Mouse (Mus musculus) gastrocnemius, adult 2 months (tissue): ENCODE measurements around the gene Spats2l. TPM values are rescaled to one million over a fixed set of nuclear protein-coding genes. Genes with fewer than 3 reads are reported as not detected.
A peak's percentile ranks its signal among the peaks of the same experiment; 100 is the strongest.

Source experiments
- DNase-seq: peaks from one replicate; pipeline ENCODE4 v3.0.0; 2022
- H3K27ac ChIP-seq: fragments of 200-600 bp; 2 replicates; pipeline ENCODE4 v1.8.1; 2022; ENCODE audit warnings: mild to moderate bottlenecking
- H3K4me3 ChIP-seq: fragments of 200-600 bp; 2 replicates; pipeline ENCODE4 v1.8.1; 2022; ENCODE audit warnings: mild to moderate bottlenecking, moderate library complexity
- CTCF ChIP-seq: fragments of 200-600 bp; IDR thresholded peaks from 2 replicates; pipeline ENCODE4 v1.8.1; 2022; ENCODE audit warnings: antibody characterized with exemption, mild to moderate bottlenecking, moderate library complexity
- intact Hi-C: fragments of 180-260 bp; cut with DNase I; formaldehyde crosslinking; loops from one replicate; pipeline ENCODE4 v1.15.1; 2025
- total RNA-seq, 2 experiments: library from RNA; stranded (reverse); gene quantifications; 2 replicates each; pipeline ENCODE4 v1.2.3; 2021

Gene Spats2l
- total RNA-seq, 2 experiments from 2014 or later, result 2.0 to 4.8 TPM

DNA sequence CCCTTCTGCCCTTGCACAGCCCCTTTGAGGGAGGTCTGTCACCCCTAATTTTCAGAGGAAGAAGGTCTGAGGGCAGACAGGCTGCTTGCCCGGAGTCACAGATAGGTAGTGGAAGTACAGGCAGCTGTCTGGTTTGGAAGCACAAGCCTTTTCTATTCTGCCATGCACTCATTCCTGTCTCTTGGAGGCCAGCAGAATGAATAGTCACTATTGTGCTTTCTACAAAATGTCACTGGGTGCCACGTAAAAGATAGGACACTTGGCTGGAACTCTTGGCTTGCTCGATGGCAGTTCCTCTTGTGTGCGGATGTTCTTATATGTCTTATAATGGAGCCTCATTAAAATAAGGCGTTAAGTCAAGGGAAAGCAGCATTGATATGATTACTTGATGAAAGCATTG, 15.9 kb downstream of the Spats2l start:
- intact Hi-C loops, result no loop called here
- TF ChIP-seq CTCF, result no peak
- no peak for DNase-seq
- no peak overlapping the region for H3K4me3 ChIP-seq
- H3K27ac ChIP-seq, result no peak overlapping the region

DNA sequence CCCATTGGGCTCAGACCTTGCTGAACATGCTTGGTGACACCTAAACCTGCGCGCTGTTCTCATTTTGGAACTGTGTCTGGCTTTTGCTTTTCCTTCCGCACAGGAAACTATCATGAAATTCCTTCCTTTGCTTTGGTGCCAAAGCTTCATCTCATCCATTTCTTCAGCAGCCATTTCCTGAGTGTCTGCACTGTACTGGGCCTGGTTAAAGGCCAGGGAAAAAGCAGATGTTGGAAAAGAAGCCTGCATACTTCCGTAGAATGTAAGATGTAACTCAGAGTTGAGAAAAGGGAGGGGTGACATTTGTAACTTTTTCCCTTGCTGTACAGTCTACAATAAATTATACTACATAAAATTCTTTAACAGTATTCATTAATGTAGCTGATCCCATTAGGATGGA, 18.2 kb downstream of the Spats2l start:
- peak overlapping the region; percentile 10; the same call in 1 of the 2 replicates for H3K27ac ChIP-seq
- no peak for TF ChIP-seq CTCF
- DNase-seq, result no peak
- no peak overlapping the region for H3K4me3 ChIP-seq
- intact Hi-C loops, result no loop called here

DNA sequence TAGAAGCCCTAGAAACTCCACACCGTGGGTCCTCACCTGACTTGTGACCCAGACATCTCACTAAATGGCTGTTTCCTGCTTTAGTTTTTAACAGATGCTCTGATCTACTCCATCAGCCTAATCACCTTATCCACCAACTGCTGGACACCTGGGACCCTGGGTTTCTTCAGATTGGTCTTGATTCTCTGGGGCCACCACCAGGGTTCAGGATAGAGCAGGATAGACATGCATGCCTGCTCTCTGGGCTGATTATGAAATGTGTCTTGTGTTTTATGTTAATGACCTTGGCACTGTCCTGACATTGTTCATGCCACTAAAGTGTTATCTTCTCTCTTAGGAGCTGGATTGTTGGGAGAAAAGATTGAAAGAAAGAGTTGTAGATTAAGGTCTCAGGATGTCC, 21.9 kb downstream of the Spats2l start:
- DNase-seq, result no peak
- no peak overlapping the region for H3K4me3 ChIP-seq
- intact Hi-C loops, result no loop called here
- no peak for TF ChIP-seq CTCF
- H3K27ac ChIP-seq, result no peak overlapping the region

DNA sequence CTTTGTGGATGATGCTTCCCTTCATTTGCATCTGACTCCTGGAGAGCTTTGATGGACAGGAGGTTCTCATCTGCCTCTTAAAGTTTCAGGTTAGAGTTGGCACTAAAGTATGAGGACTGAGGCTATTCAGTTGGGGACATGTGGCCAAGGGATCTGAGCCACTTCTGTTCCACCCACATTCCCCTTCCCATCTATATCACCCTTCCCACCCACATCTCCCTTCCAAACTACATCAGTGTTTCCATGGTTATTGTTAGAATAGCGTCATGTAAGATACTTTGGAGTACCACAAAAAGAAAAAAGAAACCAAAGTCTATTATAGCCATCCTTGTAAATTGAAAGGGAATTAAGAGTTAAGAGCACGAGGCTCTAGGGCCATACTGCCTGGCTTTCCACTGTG, 25.4 kb downstream of the Spats2l start:
- no peak overlapping the region for H3K27ac ChIP-seq
- DNase-seq, result no peak
- TF ChIP-seq CTCF, result no peak
- intact Hi-C loops, result no loop called here
- no peak overlapping the region for H3K4me3 ChIP-seq

DNA sequence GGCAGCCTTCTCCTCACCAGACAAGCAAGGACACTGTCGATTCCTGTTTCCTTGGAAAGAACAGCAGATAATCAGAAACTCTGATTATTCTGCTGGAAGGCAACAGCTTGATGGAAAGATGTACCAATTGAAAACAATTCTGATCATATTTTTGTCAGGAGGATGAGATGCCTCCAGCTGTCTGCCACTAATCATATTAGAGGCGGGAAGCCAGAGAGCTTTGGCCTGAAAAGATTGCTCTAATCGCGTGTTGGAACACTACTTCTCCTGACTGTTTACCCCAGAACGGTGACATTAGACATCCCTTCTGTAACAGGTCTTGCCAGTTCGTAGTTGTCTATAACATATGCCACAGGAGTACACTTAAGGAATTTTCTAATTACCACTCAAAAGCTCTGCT, 26.9 kb downstream of the Spats2l start:
- DNase-seq, result no peak
- no peak overlapping the region for H3K27ac ChIP-seq
- TF ChIP-seq CTCF, result no peak
- intact Hi-C loops, result no loop called here
- no peak overlapping the region for H3K4me3 ChIP-seq

DNA sequence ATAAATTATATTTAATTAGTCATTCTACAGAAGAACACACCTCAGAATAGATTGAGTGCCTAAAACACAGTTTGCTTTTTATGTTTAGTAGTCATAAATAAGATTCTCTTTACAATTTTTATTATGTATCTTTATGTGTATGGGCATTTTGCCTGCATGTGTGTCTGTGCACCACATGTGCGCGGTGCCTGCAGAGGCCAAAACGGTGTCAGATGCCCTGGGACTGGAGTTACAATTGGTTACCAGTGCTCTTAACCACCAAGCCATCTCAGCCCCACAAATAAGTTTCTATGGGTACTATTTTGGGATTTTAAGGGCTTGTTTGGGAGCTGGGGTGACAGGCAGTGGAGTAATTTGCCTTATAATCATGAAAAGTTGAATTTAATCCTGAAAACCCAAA, 32.2 kb downstream of the Spats2l start:
- no peak for TF ChIP-seq CTCF
- DNase-seq, result no peak
- intact Hi-C loops, result no loop called here
- Histone ChIP-seq H3K4me3 (no peak overlapping the region), H3K27ac (no peak overlapping the region)

DNA sequence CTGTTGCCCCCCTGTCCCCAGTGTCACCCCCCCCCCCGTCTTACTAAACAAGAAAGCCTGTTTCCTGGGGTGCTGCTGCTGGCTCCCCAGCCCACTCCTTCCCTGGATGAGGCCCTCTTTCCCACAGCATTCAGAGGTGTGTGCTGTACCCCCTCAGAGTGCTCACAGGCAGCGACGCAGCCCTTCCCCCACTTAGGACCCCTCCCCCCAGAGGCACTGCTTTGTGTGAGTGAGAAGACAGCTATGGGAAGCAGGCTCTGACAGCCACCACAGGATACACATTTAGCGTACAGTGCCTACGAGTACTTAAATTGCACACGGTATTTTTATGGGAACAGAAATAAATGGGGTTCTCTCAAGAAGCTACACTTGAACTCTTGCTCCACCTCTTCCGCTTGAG, 33.9 kb downstream of the Spats2l start:
- no peak for DNase-seq
- TF ChIP-seq CTCF, result no peak
- Histone ChIP-seq H3K4me3 (no peak overlapping the region), H3K27ac (no peak overlapping the region)
- intact Hi-C loops, result no loop called here

DNA sequence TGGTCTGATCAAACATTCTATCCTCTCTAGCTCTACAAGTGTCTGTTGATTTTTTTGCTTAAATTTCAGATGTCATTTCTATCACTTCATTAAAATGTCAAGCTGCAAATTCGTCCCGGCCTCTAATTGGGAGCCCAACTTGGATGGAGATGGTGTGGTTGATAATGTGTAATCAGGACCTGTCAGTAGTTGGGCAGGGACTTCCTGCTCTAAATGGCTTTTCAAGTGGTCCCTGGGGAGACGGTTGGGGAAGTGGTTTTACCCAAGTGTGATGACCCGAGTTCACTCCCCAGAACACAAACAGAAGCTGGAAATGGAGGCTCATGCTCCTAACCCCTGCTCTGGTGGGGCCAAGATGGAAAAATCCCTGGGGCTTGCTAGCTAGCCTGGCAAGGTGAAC, 36.3 kb downstream of the Spats2l start:
- no peak for DNase-seq
- H3K27ac ChIP-seq, result no peak overlapping the region
- no peak overlapping the region for H3K4me3 ChIP-seq
- TF ChIP-seq CTCF, result no peak
- intact Hi-C loops, result no loop called here

DNA sequence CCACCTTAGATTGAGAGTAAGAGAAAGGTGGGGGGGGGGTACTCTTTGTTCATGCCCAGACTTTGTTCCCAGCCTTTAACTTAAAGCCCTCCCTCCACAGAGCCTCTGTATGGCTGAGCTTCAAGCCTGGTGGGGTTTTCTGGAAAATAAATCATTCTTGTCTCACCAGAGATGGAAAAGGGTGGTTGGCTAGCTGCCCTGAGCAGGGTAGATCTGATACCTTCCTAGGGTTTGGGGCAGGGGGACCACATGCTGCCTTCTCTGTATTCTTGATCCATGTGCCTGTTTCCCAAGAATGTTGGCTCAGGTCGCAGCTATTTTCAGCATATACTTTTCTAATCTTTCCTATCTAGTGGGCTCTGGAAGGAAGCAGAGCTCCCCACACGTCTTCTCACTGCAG, 43.1 kb downstream of the Spats2l start:
- intact Hi-C loops, result no loop called here
- Histone ChIP-seq H3K27ac (no peak overlapping the region), H3K4me3 (no peak overlapping the region)
- TF ChIP-seq CTCF, result no peak
- no peak for DNase-seq

DNA sequence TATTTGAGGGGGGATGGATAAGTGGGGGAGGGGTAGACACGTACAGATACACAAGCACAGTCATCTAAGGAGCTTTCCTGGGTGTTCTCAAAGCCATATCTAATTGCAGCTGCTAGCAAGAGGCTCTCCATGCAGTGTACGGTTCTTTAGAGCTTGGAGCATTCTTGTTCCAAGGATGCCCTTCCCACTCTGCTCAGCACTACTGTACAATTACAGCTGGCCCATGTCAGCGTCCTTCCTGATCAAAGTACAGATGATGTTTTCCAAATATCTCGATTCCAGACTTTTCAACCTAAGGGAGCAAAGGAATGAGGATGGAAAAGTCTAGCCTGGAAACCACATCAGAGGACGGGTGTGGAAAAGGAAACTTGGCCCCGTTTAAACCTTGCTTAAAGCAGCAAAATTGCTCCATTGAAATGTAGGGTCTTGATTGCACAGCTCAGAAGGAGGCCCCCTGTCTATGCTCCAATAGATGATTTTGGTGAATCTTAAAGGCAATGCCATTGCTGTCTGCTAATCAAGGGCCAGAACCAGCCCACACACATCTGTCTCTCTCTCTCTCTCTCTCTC, 46.6 kb downstream of the Spats2l start:
- no peak for DNase-seq
- Histone ChIP-seq H3K27ac (no peak overlapping the region), H3K4me3 (no peak overlapping the region)
- intact Hi-C loops, result no loop called here
- no peak for TF ChIP-seq CTCF

DNA sequence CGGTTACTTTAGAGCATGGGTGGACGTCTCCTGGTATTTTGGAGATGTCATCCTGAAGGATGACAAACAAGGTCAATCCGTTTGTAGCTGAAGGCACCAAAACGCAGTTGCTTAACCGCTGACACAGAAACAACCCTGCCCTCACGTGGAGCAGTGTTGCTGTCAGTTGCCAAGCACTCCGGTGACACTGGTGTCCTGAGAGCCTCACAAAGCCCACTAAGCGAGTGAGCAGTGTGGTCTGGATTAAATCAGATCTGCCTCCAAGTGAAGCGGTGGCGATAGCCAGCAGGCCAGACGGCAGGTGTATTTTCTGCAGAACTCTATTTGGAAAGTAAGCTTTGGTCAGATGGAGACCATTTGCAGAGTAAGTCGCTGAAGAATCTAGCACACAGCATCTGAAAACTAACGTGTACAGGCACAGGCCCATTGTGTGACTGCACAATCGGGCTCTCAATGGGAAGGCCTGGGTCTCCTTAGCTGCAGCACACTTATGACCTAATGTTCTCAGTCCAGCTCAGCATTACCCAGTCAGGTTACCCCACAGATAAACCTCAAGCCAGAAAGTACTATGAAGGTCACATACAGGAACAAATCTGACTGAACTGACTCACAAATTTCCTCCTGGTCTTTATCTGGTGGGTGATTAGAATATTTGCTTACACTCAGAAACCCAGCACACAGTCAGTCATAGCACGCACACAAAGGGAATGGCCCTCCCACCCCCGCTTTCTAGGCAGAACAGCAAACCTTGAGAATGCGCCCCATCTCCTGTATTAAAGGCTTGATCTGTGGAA, 51.2 kb downstream of the Spats2l start:
- intact Hi-C loops, result no loop called here
- no peak overlapping the region for H3K4me3 ChIP-seq
- no peak overlapping the region for H3K27ac ChIP-seq
- DNase-seq, result no peak
- TF ChIP-seq CTCF, result no peak

DNA sequence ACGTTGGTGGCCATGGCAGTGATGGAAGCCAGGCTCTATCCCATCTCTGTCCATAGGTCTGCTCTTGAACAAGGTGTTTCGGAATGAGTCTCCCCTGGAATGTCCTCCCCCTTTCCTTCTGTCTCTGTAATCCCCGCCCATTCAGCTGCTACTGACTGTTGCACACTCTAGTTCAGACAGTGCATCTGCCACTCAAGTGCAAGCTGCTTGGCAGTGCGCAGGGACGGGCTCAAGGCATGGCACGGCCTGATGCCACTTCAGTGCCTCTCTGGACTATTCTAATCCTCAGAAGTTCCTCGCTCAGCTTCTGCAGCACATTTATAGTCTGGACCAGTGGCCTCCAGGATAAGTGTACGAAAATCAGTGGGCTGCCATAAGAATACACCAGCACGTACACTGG, 52.3 kb downstream of the Spats2l start:
- no peak overlapping the region for H3K4me3 ChIP-seq
- TF ChIP-seq CTCF, result no peak
- no peak overlapping the region for H3K27ac ChIP-seq
- DNase-seq, result peak; percentile 33
- intact Hi-C loops, result no loop called here

DNA sequence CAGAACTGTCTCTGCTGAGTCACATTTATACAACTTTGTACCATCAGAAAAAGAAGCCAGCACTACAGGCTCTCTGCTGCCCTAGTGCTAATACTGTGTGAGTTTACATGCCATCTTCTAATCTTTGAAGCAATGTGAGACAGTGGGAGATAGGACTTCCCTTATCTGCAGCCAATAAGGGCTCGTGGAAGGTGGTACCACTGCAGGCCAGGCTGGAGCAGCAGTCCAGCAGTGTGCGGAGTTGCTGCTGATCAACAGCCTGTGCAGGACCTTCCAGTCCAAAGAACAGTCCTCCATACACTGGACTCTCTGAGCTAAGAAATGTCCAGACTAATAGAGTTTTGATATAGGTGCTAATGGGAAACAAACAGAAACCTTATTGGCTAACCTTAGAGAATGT, 59.2 kb downstream of the Spats2l start:
- DNase-seq, result no peak
- intact Hi-C loops, result no loop called here
- H3K27ac ChIP-seq, result no peak overlapping the region
- TF ChIP-seq CTCF, result no peak
- no peak overlapping the region for H3K4me3 ChIP-seq

DNA sequence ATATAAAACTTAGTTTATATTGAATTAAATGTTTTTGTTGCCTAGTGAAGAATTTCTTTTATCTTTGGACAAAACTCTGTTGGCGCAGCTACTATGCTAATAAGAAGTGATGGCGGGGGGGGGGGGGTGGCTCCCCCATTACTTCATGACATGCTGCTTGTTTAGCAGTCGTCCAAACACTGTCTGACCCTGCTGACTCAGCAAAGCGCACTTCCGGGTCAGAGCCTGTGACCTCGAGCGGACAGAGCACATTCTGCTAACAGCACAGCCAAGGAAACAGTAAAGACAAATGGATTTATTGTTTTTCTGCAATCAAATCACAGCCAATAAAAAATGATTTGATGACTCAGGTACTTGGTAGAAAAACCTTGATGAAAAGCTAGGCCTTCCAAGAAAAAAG, 61.2 kb downstream of the Spats2l start:
- TF ChIP-seq CTCF, result no peak
- intact Hi-C loops, result no loop called here
- Histone ChIP-seq H3K27ac (no peak overlapping the region), H3K4me3 (no peak overlapping the region)
- DNase-seq, result no peak
